ENCODE assay signal across 27 mouse cellular contexts in the genomic region with DNA sequence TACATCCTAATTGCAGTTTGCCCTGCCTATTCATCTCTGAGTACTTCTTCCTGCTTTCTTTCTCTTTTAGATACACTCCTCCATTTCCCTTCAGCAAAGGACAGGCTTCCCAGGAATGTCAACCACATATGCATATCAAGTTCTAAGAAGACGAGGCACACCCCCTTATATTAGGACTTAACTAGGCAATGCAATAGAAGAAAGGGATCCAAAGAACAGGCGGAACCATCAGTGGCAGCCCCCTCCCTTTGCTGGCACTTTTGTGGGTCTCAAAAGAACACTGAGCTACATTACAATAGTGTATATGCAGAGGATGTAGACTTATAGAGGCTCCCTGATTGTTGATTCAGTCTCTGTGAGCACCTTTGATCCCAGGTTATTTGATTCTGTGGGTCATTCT.
"Had no signal": no experiment of that assay in that cellular context is flagged by ENCODE, and none has a peak within 500 bp of the region (broad histone marks: within the 10 kb centered on the region; RNA-seq: fewer than 3 reads in every experiment).

No protein-coding gene starts in this region.

- H3K27ac ChIP-seq: limb, embryonic 10.5 days; limb, embryonic 12.5 days; limb, embryonic 13.5 days; limb, embryonic 15.5 days; liver, embryonic 12.5 days; liver, embryonic 13.5 days; liver, embryonic 14.5 days; liver, embryonic 15.5 days; lung, embryonic 15.5 days; macrophage; midbrain, embryonic 10.5 days; midbrain, embryonic 12.5 days; midbrain, embryonic 13.5 days; midbrain, embryonic 15.5 days had no signal

- H3K9me3 ChIP-seq: limb, embryonic 10.5 days; limb, embryonic 12.5 days; limb, embryonic 13.5 days; limb, embryonic 15.5 days; liver, embryonic 12.5 days; liver, embryonic 13.5 days; liver, embryonic 15.5 days; lung, embryonic 15.5 days; megakaryocyte, embryonic 14.5 days; midbrain, embryonic 10.5 days; midbrain, embryonic 12.5 days; midbrain, embryonic 15.5 days had no signal

- H3K4me3 ChIP-seq: limb, embryonic 10.5 days; limb, embryonic 12.5 days; limb, embryonic 13.5 days; limb, embryonic 15.5 days; liver, embryonic 12.5 days; liver, embryonic 13.5 days; liver, embryonic 15.5 days; lung, embryonic 15.5 days; megakaryocyte, embryonic 14.5 days; midbrain, embryonic 10.5 days; midbrain, embryonic 12.5 days; midbrain, embryonic 13.5 days; midbrain, embryonic 15.5 days; myocyte had no signal

- DNase-seq: left cerebral cortex, postnatal 4 days; liver; liver, embryonic 13.5 days; liver, postnatal 0 days; lung, adult 18-20 months; lung, adult 2 months; lung, embryonic 14.5 days; lung, postnatal 10 days; lung, postnatal 14 days; lung, postnatal 36 days; lung, postnatal 4 days; midbrain, embryonic 14.5 days had no signal

- H3K4me1 ChIP-seq: limb, embryonic 10.5 days; limb, embryonic 12.5 days; limb, embryonic 13.5 days; limb, embryonic 15.5 days; liver, embryonic 12.5 days; liver, embryonic 13.5 days; liver, embryonic 15.5 days; lung, embryonic 15.5 days; megakaryocyte, embryonic 14.5 days; midbrain, embryonic 10.5 days; midbrain, embryonic 12.5 days; midbrain, embryonic 13.5 days; midbrain, embryonic 15.5 days had no signal

- H3K9ac ChIP-seq: limb, embryonic 12.5 days; limb, embryonic 13.5 days; limb, embryonic 15.5 days; liver, embryonic 12.5 days; liver, embryonic 13.5 days; liver, embryonic 14.5 days; liver, embryonic 15.5 days; liver, postnatal 0 days; lung, embryonic 14.5 days; lung, embryonic 15.5 days; midbrain, embryonic 12.5 days; midbrain, embryonic 13.5 days; midbrain, embryonic 15.5 days had no signal

- H3K36me3 ChIP-seq: limb, embryonic 10.5 days; limb, embryonic 12.5 days; limb, embryonic 13.5 days; limb, embryonic 15.5 days; liver, embryonic 12.5 days; liver, embryonic 13.5 days; liver, embryonic 15.5 days; lung, embryonic 15.5 days; midbrain, embryonic 10.5 days; midbrain, embryonic 12.5 days; midbrain, embryonic 13.5 days; midbrain, embryonic 15.5 days had no signal
